Mouse (Mus musculus) MEL (cell line): ENCODE measurements around the gene Eva1b. TPM values are rescaled to one million over a fixed set of nuclear protein-coding genes. Genes with fewer than 3 reads are reported as not detected.
A peak's percentile ranks its signal among the peaks of the same experiment; 100 is the strongest.

ENCODE experiments used
- DNase-seq: peaks from one replicate; pipeline ENCODE4 v3.0.0; 2011; ENCODE audit warnings: low read depth, low spot score
- H3K27ac ChIP-seq: 2 replicates; pipeline ENCODE4 v1.5.1; 2012; ENCODE audit warnings: low read depth, mild to moderate bottlenecking, control low read depth, low read length, moderate library complexity; ENCODE audit not compliant: control insufficient read depth
- H3K27me3 ChIP-seq, 2 experiments: fragments of 150-350 bp in 1 of 2; sonication (generic) in 1 of 2; 2 replicates each; pipeline ENCODE4 v1.6.1; 2012; ENCODE audit warnings: low read length in 2 of 2, mild to moderate bottlenecking in 2 of 2, improper control_type of control experiment in 1 of 2, moderate library complexity in 1 of 2; ENCODE audit not compliant: insufficient read depth in 2 of 2, control insufficient read depth in 1 of 2
- H3K36me3 ChIP-seq, 2 experiments: 2 replicates each; pipeline ENCODE4 v1.6.1; 2012 to 2014; ENCODE audit warnings: low read length in 2 of 2, improper control_type of control experiment in 1 of 2, inconsistent platforms in 1 of 2, mild to moderate bottlenecking in 1 of 2; ENCODE audit not compliant: insufficient read depth in 2 of 2, control insufficient read depth in 1 of 2
- H3K4me1 ChIP-seq, 2 experiments: fragments of 150-350 bp in 1 of 2; sonication (generic) in 1 of 2; 2 replicates each; pipeline ENCODE4 v1.6.1; 2012; ENCODE audit warnings: low read length in 2 of 2, improper control_type of control experiment in 1 of 2, mild to moderate bottlenecking in 1 of 2; ENCODE audit not compliant: insufficient read depth in 2 of 2, control insufficient read depth in 1 of 2
- H3K4me3 ChIP-seq, 2 experiments: fragments of 150-350 bp in 1 of 2; sonication (generic) in 1 of 2; 2 replicates each; pipeline ENCODE4 v1.5.1; 2012; ENCODE audit warnings: low read depth in 2 of 2, low read length in 2 of 2, mild to moderate bottlenecking in 2 of 2, moderate library complexity in 2 of 2, control low read depth in 1 of 2, improper control_type of control experiment in 1 of 2; ENCODE audit not compliant: control insufficient read depth in 1 of 2, insufficient read depth in 1 of 2
- H3K79me2 ChIP-seq: 2 replicates; pipeline ENCODE4 v1.6.1; 2012; ENCODE audit warnings: mild to moderate bottlenecking, low read length, moderate library complexity; ENCODE audit not compliant: control insufficient read depth, poor library complexity, insufficient read depth
- H3K9ac ChIP-seq: 2 replicates; pipeline ENCODE4 v1.6.1; 2012; ENCODE audit warnings: low read depth, mild to moderate bottlenecking, control low read depth, low read length, moderate library complexity; ENCODE audit not compliant: control insufficient read depth, poor library complexity, severe bottlenecking
- H3K9me3 ChIP-seq: fragments of 150-350 bp; sonication (generic); replicated peaks from 2 replicates; pipeline ENCODE4 v1.6.1; 2012; ENCODE audit warnings: mild to moderate bottlenecking, low read length, improper control_type of control experiment, moderate library complexity; ENCODE audit not compliant: insufficient read depth
- BHLHE40 ChIP-seq: IDR thresholded peaks from 2 replicates; pipeline ENCODE4 v1.6.1; 2012; ENCODE audit warnings: low read depth, mild to moderate bottlenecking, inconsistent platforms, low read length, improper control_type of control experiment, borderline replicate concordance
- CHD1 ChIP-seq: IDR thresholded peaks from 2 replicates; pipeline ENCODE4 v1.6.1; 2012; ENCODE audit warnings: low read depth, mild to moderate bottlenecking, inconsistent platforms, low read length, improper control_type of control experiment
- EP300 ChIP-seq, 2 experiments: IDR thresholded peaks; 2 replicates each; pipeline ENCODE4 v1.6.1; 2011; ENCODE audit warnings: improper control_type of control experiment in 2 of 2, low read length in 2 of 2, low read depth in 1 of 2, mild to moderate bottlenecking in 1 of 2
- ETS1 ChIP-seq: IDR thresholded peaks from 2 replicates; pipeline ENCODE4 v1.6.1; 2012; ENCODE audit warnings: low read depth, mild to moderate bottlenecking, inconsistent platforms, low read length, improper control_type of control experiment, moderate library complexity
- GABPA ChIP-seq: IDR thresholded peaks from 2 replicates; pipeline ENCODE4 v1.6.1; 2012; ENCODE audit warnings: low read depth, mild to moderate bottlenecking, inconsistent platforms, low read length, improper control_type of control experiment, moderate library complexity
- GATA1 ChIP-seq: IDR thresholded peaks from 2 replicates; pipeline ENCODE4 v1.6.1; 2011; ENCODE audit warnings: low read depth, low read length, improper control_type of control experiment
- JUND ChIP-seq: IDR thresholded peaks from 2 replicates; pipeline ENCODE4 v1.6.1; 2011; ENCODE audit warnings: low read depth, mild to moderate bottlenecking, improper control_type of control experiment, low read length
- MXI1 ChIP-seq: IDR thresholded peaks from 2 replicates; pipeline ENCODE4 v1.6.1; 2011; ENCODE audit warnings: mild to moderate bottlenecking, low read depth, low read length, improper control_type of control experiment
- NRF1 ChIP-seq: IDR thresholded peaks from 2 replicates; pipeline ENCODE4 v1.6.1; 2014; ENCODE audit warnings: low read depth, mild to moderate bottlenecking, inconsistent platforms, low read length, improper control_type of control experiment, moderate library complexity; ENCODE audit not compliant: poor library complexity, insufficient read depth, severe bottlenecking
- POLR2A ChIP-seq, 2 experiments: IDR thresholded peaks; 2 replicates each; pipeline ENCODE4 v1.6.1; 2011 to 2012; ENCODE audit warnings: low read length in 2 of 2, mild to moderate bottlenecking in 2 of 2, control low read depth in 1 of 2, improper control_type of control experiment in 1 of 2, low read depth in 1 of 2, moderate library complexity in 1 of 2; ENCODE audit not compliant: control insufficient read depth in 1 of 2, insufficient read depth in 1 of 2, poor library complexity in 1 of 2
- POLR2AphosphoS2 ChIP-seq: IDR thresholded peaks from 2 replicates; pipeline ENCODE4 v1.6.1; 2011; ENCODE audit warnings: low read length, improper control_type of control experiment
- RAD21 ChIP-seq: IDR thresholded peaks from 2 replicates; pipeline ENCODE4 v1.6.1; 2011; ENCODE audit warnings: mild to moderate bottlenecking, low read depth, low read length, improper control_type of control experiment
- RCOR1 ChIP-seq: IDR thresholded peaks from 2 replicates; pipeline ENCODE4 v1.6.1; 2012; ENCODE audit warnings: low read depth, mild to moderate bottlenecking, inconsistent platforms, low read length, improper control_type of control experiment
- SIN3A ChIP-seq: IDR thresholded peaks from 2 replicates; pipeline ENCODE4 v1.6.1; 2012; ENCODE audit warnings: low read length, improper control_type of control experiment, inconsistent platforms
- SMC3 ChIP-seq: IDR thresholded peaks from 2 replicates; pipeline ENCODE4 v1.6.1; 2011; ENCODE audit warnings: low read depth, low read length, improper control_type of control experiment
- TAL1 ChIP-seq: IDR thresholded peaks from 2 replicates; pipeline ENCODE4 v1.6.1; 2012; ENCODE audit warnings: mild to moderate bottlenecking, inconsistent platforms, low read length, moderate library complexity, mixed read lengths
- TCF12 ChIP-seq: IDR thresholded peaks from 2 replicates; pipeline ENCODE4 v1.6.1; 2014; ENCODE audit warnings: low read depth, mild to moderate bottlenecking, inconsistent platforms, low read length, improper control_type of control experiment, moderate library complexity
- UBTF ChIP-seq: IDR thresholded peaks from 2 replicates; pipeline ENCODE4 v1.6.1; 2012; ENCODE audit warnings: low read depth, mild to moderate bottlenecking, inconsistent platforms, low read length, improper control_type of control experiment, moderate library complexity, borderline replicate concordance; ENCODE audit not compliant: insufficient read depth
- USF2 ChIP-seq, 2 experiments: IDR thresholded peaks; 2 replicates each; pipeline ENCODE4 v1.6.1; 2011 to 2012; ENCODE audit warnings: improper control_type of control experiment in 2 of 2, low read length in 2 of 2, borderline replicate concordance in 1 of 2, inconsistent platforms in 1 of 2, low read depth in 1 of 2, mild to moderate bottlenecking in 1 of 2; ENCODE audit not compliant: insufficient read depth in 1 of 2
- polyA plus RNA-seq, 2 experiments: library from polyadenylated mRNA; stranded (reverse) in 1 of 2; unstranded in 1 of 2; fragments of >175 nt in 1 of 2; fragments of >200 nt in 1 of 2; gene quantifications; 2 replicates each; pipeline versions ENCODE4 v1.2.1 to v1.2.4; 2012; ENCODE audit warnings: low replicate concordance in 2 of 2, low read depth in 1 of 2; ENCODE audit not compliant: insufficient read length in 2 of 2, insufficient read depth in 1 of 2, missing spikeins in 1 of 2
- total RNA-seq: library from RNA; depleted of rRNA; stranded (reverse); fragments of 300-350 nt; gene quantifications from 2 replicates; pipeline ENCODE4 v1.2.3, GENCODE M21; 2012

Gene Eva1b
- total and polyA plus RNA-seq, 3 experiments = 9.6 to 12.2 TPM; not detected in 1

GRCm38 (mm10) chr4:126110374-126111152 lies 37.0 kb upstream of the Eva1b start (continued):
- TF ChIP-seq TAL1 (no peak), NRF1 (no peak), SIN3A (peak; percentile 94), JUND (peak; percentile 76; the same call in 1 of the 2 replicates), RAD21 (no peak), ETS1 (peak; percentile 95), TCF12 (peak; percentile 34; the same call in 1 of the 2 replicates), UBTF (no peak), USF2 (IDR thresholded peaks at IDR 0.05; ENCODE audit: borderline replicate concordance in 1 of 2, insufficient read depth in 1 of 2, low read depth in 1 of 2, low read length in 2 of 2) (peak in 1 of 2 experiments; percentile 36; a peak in 1 of 4 replicates), POLR2AphosphoS2 (no peak), RCOR1 (no peak), BHLHE40 (no peak; the same call in 1 of the 2 replicates), GATA1 (peak; percentile 1; the same call in 1 of the 2 replicates), SMC3 (no peak), EP300 (IDR thresholded peaks at IDR 0.05; ENCODE audit: low read depth in 1 of 2, low read length in 2 of 2) (peak; percentile 68 to 72; a peak in 3 of 4 replicates), POLR2A (IDR thresholded peaks at IDR 0.05; ENCODE audit: control insufficient read depth in 1 of 2, insufficient read depth in 1 of 2, low read depth in 1 of 2, low read length in 2 of 2, poor library complexity in 1 of 2) (peak; percentile 48 to 79; a peak in 3 of 4 replicates), MXI1 (peak; percentile 99)

GRCm38 (mm10) chr4:126111153-126111549 lies 36.4 kb upstream of the Eva1b start:
- DNase-seq = no peak
- H3K79me2 ChIP-seq = peaks cover 51% of the 10 kb centered on the region
- peak overlapping the region; percentile 52 for H3K9ac ChIP-seq
- peaks cover 9 to 37% of the 10 kb centered on the region in 2 experiments for H3K4me1 ChIP-seq
- peak overlapping the region; percentile 77 for H3K27ac ChIP-seq
- H3K9me3 ChIP-seq = no peaks in the 10 kb centered on the region
- H3K4me3 ChIP-seq = peak overlapping the region; percentile 19 to 35; a peak in 3 of 4 replicates
- TF ChIP-seq CHD1 = 0 out of 2 replicates have a peak, but pooled peaks have one; percentile 3
- TF ChIP-seq GABPA = no peak
- H3K27me3 ChIP-seq = no peaks in the 10 kb centered on the region
- H3K36me3 ChIP-seq = peaks cover 1 to 31% of the 10 kb centered on the region in 2 experiments; a peak in 2 of 4 replicates
